Comparison of ENCODE assay signal across 12 mouse cellular contexts in the genomic region with DNA sequence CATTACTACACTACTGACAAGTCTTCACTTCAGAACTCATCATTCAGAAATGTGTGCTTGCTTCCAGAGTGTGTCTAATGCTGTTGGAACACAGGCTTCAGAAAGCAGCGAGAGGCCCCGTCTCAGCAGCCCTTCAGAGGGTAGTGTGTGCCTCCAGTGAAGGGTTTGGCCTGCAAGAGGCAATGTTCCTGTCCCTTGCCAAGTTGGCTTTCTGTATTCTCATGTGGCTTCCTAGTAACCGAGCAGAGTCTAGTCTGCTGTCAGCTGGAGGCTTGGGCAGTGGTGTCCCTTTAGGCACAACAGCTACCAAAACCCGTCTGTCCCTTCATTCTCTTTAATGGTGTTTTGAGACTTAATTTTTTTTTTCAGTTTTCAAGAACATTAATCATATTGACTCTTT.
DNase-seq lines count a peak whose midpoint lies in the region; ATAC-seq lines count a peak whose summit lies in the region.
"Had no signal": no experiment of that assay in that cellular context is flagged by ENCODE, and none has a peak within 500 bp of the region (broad histone marks: within the 10 kb centered on the region; RNA-seq: fewer than 3 reads in every experiment).

No protein-coding gene starts in this region.

- no peak overlapping the region for H3K4me3 ChIP-seq in kidney, embryonic 16.5 days (ENCODE audit: low read length)
- H3K4me3 ChIP-seq: forebrain, embryonic 13.5 days; liver, embryonic 13.5 days had no signal

- 73% methylated on average over 4 of the region's 4 CpGs for WGBS in kidney, embryonic 16.5 days

- H3K27me3 ChIP-seq in kidney, embryonic 16.5 days (ENCODE audit: insufficient read depth, low read length): no peaks in the 10 kb centered on the region
- H3K27me3 ChIP-seq: forebrain, embryonic 13.5 days; liver, embryonic 13.5 days had no signal

- peak; percentile 64 for DNase-seq in adrenal gland, postnatal 10 days
- no peak for DNase-seq in adrenal gland, adult 18-20 months (ENCODE audit: low spot score in 2 of 2)
- peak; percentile 5 for DNase-seq in kidney, adult 9 months
- DNase-seq in urinary bladder, postnatal 14 days (ENCODE audit: low spot score): peak; percentile 4
- DNase-seq in urinary bladder, postnatal 10 days (ENCODE audit: low spot score): no peak
- peak; percentile 83 for DNase-seq in skeletal muscle tissue, adult 2 months (ENCODE audit: low read depth, low spot score)
- no peak for DNase-seq in frontal cortex, postnatal 14 days (ENCODE audit: low spot score in 2 of 2)
- DNase-seq: embryo, embryonic 11 days; liver, embryonic 13.5 days had no signal

- H3K4me1 ChIP-seq in kidney, embryonic 16.5 days (ENCODE audit: insufficient read depth, low read length): no peaks in the 10 kb centered on the region
- H3K4me1 ChIP-seq: liver, embryonic 13.5 days had no signal

- H3K9ac ChIP-seq in kidney, embryonic 16.5 days (replicated peaks; ENCODE audit: low read length): no peak overlapping the region
- H3K9ac ChIP-seq: forebrain, embryonic 13.5 days; liver, embryonic 13.5 days had no signal

- no peak for ATAC-seq in kidney, embryonic 16.5 days (ENCODE audit: low FRiP score, low TSS enrichment)
- ATAC-seq: forebrain, embryonic 13.5 days; midbrain, embryonic 16.5 days had no signal

- H3K9me3 ChIP-seq in kidney, embryonic 16.5 days (ENCODE audit: low read length): no peaks in the 10 kb centered on the region
- H3K9me3 ChIP-seq: forebrain, embryonic 13.5 days; liver, embryonic 13.5 days had no signal

- H3K27ac ChIP-seq in kidney, embryonic 16.5 days (ENCODE audit: low read length): no peak overlapping the region
- H3K27ac ChIP-seq: forebrain, embryonic 13.5 days; liver, embryonic 13.5 days had no signal

- no peaks in the 10 kb centered on the region for H3K36me3 ChIP-seq in kidney, embryonic 16.5 days (ENCODE audit: insufficient read depth, low read length)
- H3K36me3 ChIP-seq: liver, embryonic 13.5 days had no signal

- no peak overlapping the region for H3K4me2 ChIP-seq in kidney, embryonic 16.5 days (replicated peaks; ENCODE audit: low read depth, low read length)
- H3K4me2 ChIP-seq: forebrain, embryonic 13.5 days; liver, embryonic 13.5 days had no signal

Comparison
In these comparisons a context has a peak if more than half of its experiments do, and no peak if none do; other contexts are left out.
1. DNase-seq: peak in adrenal gland, postnatal 10 days (single experiment), kidney, adult 9 months (single experiment), urinary bladder, postnatal 14 days (single experiment) and skeletal muscle tissue, adult 2 months (single experiment); none in adrenal gland, adult 18-20 months (0 of 2), urinary bladder, postnatal 10 days (single experiment) and frontal cortex, postnatal 14 days (0 of 2).